Mouse (Mus musculus) layer of hippocampus, adult 8-10 months (tissue): ENCODE measurements around the gene Ctsa. TPM values are rescaled to one million over a fixed set of nuclear protein-coding genes. Genes with fewer than 3 reads are reported as not detected.
"Not testable (repeated sequence)": the region's sequence is repeated elsewhere in the genome, so short reads cannot be mapped to it uniquely, and the experiment has no call there.

ENCODE experiments used
- DNase-seq, 2 experiments: peaks; one replicate each; pipeline ENCODE4 v3.0.0; 2022; ENCODE audit warnings: low spot score in 2 of 2
- total RNA-seq, 4 experiments: library from RNA; stranded (reverse); gene quantifications; 2 replicates each; pipeline ENCODE4 v1.2.4; 2022

Gene Ctsa
- total RNA-seq, 4 experiments from 2014 or later, result 96.9 to 242 (median 147) TPM

DNA sequence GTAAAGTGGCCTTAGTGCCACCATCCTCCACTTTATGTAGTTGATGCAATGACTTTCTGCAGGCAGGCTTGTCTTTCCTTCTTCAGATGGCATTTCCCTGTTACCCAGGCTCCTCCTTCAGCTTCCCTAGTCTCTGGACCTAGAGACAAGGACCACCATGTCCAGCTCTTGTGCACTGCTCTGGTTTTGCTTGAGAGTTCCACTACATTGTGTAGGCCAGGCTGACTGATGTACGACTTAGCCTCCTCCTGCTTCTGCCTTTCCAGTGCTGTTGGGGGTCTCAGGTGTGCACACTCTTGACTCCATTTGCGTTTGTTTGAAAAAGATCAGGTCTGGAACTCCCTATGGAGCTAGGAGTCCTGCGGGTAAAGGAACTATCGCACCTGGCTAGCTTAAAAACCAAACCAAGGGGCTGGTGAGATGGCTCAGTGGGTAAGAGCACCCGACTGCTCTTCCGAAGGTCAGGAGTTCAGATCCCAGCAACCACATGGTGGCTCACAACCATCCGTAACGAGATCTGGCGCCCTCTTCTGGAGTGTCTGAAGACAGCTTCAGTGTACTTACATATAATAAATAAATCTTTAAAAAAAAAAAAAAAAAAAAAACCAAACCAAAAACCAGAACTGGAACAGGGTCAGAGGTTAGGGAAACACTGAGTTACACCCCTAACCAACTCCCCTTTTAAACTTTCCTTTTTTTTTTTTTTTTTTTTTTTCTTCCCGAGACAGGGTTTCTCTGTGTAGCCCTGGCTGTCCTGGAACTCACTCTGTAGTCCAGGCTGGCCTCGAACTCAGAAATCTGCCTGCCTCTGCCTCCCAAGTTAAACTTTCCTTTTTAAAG, 44.9 kb downstream of the Ctsa start:
- not testable (repeated sequence) for DNase-seq

DNA sequence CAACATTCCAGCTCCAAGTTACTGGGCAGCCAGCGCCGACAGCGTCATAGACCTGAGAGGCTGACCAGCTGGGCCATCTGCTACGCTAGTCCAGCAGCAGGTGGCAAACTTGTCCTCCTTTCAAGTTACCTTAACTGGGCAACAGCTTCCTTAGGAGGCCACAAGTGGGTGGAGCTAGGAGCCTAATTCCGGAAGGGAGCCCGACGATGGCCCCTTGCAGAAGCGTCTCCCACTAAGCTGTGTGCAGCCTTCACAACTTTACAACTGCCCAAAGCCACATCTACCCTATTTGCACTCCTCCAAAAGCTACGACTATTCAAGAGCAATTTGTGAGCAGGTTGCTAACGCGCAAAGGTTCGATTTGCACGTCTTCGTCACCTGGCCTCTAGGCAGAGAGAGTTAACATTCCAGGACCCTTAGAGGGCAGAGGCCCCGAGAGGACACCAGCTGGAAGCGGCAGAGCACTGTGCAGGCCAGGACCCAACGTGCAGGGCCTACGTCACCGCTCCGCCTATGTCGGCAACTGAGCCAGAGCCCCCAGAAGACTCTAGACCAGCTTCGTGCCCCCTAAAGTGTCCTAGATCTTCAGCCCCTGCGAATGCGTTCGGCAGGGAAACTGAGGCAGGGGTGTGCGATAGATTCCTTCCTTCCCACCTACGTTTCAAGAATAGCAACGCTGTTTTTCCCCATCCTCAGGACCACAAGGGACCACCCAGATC, 46.0 kb downstream of the Ctsa start:
- DNase-seq, result no peak

GRCm38 (mm10) chr2:164879228-164879567, 46.5 kb downstream of the Ctsa start, which contains the start of gene Pcif1:
Gene Pcif1 (plus strand): TSS chr2:164879304.
- peak; percentile 84 to 93 for DNase-seq

DNA sequence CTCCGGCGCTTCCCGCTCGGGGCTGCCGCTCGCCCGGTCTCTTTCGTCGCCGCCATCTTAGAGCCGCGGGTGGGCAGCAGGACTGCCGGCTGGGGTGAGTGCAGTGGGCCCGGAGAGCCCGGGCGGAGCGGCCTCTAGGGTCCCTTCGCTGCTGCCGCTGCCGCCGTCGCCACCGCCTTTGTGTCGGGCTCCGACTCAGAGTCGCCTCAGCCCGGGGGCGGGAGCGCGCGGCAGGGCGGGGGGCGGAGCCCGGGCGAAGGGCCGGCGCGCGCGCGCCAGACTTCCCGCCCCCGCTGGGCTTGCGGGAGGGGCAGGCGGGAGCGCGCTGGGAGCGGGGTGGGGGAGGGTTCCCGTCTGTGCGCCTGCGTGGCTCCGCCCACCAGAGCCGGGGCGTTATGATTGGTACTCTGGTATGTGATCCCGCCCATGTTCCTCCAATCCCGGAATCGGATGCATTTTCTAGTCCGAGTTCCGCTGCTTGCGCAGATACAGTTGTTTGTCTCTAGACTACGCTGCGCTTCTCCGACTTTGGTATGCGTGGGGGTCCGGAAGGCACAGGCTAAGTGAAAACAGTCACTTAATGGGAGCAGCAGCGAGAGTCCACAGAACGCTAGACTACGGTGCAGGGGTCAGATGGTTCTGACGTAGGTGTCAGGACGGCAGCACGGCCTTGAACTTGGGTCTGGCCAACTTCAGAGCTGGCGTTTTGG, 47.0 kb downstream of the Ctsa start:
- peak; percentile 94 to 95 for DNase-seq

DNA sequence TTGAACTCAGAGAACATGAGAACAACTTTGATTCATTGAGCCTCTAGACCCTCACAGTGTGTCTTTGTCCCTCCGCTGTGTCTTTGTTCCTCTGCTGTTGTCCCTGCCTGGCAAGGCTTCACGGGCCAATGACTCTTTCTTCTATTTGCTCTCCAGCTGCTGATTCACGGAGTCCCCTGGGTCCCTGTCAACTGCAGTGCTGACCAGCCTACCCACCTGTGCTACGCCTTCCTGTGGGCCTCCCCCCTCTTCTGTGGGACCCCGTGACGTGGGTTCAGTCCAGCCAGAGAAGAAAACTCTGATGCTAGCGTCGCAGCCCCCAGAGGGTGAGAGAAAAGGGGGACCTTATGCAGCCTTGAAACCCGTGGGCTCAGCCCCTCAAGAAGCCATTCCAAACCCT, 49.9 kb downstream of the Ctsa start:
- DNase-seq, result no peak

- peak; percentile 75 to 82 for DNase-seq
Measured at GRCm38 (mm10) chr2:164885788-164886187, 53.1 kb downstream of the Ctsa start.

GRCm38 (mm10) chr2:164886617-164887016, 53.9 kb downstream of the Ctsa start:
- DNase-seq, result no peak

GRCm38 (mm10) chr2:164888996-164889395, 56.3 kb downstream of the Ctsa start:
- DNase-seq, result no peak

DNA sequence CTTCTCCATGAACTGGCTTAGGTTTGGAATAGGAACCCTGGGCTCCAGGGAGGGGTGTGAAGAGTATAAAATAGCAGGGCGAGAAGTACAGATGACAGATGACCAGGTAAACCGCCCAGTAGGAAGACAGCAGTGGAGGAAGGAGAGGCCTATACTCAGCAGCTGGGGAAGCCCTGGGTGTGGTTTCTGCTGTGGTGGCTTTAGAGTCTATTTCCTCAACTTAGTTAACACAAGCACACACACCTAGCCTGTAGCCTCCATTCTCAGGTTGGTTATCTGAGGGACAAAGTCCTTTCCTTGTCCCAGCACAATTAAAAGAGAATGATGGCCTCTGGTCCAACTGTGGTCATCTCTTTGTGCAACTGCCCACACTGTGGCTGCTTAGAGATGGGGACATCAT, 57.3 kb downstream of the Ctsa start:
- no peak for DNase-seq

Other genes starting within 250 kb of the Ctsa start
- not detected for gene Wfdc6a, start 247.4 kb upstream of the Ctsa start, total RNA-seq
- not detected for gene Eppin, start 239.3 kb upstream of the Ctsa start, total RNA-seq
- gene Wfdc6b, start 219.4 kb upstream of the Ctsa start, total RNA-seq, result not detected
- gene Wfdc8, start 219.2 kb upstream of the Ctsa start, total RNA-seq, result not detected
- gene Wfdc16, start 194.1 kb upstream of the Ctsa start, total RNA-seq, result not detected
- not detected for gene Wfdc10, start 176.8 kb upstream of the Ctsa start, total RNA-seq
- not detected for gene Wfdc9, start 176.3 kb upstream of the Ctsa start, total RNA-seq
- not detected for gene Wfdc11, start 158.8 kb upstream of the Ctsa start, total RNA-seq
- not detected for gene Wfdc13, start 147.8 kb upstream of the Ctsa start, total RNA-seq
- not detected for gene Spint4, start 134.4 kb upstream of the Ctsa start, total RNA-seq
- not detected for gene Spint5, start 117.6 kb upstream of the Ctsa start, total RNA-seq
- 1 to 10 TPM in 3 of 4 experiments, under 1 TPM in 1; 0.99 to 2.4 (median 1.8) TPM for gene Wfdc3, start 86.9 kb upstream of the Ctsa start, total RNA-seq
- gene Dnttip1, start 86.9 kb upstream of the Ctsa start, total RNA-seq, result 10 to 100 TPM; 32.6 to 36.7 (median 35.3) TPM
- under 1 TPM in 3 of 4 experiments, not detected in 1; 0.33 to 0.81 (median 0.48) TPM for gene Ube2c, start 63.0 kb upstream of the Ctsa start, total RNA-seq
- 1 to 10 TPM in 1 of 4 experiments, not detected in 3; 1.4 TPM for gene Tnnc2, start 52.9 kb upstream of the Ctsa start, total RNA-seq
- gene Snx21, start 47.0 kb upstream of the Ctsa start, total RNA-seq, result 10 to 100 TPM; 33.0 to 44.9 (median 39.9) TPM
- 10 to 100 TPM; 25.1 to 34.0 (median 27.7) TPM for gene Acot8, start 28.0 kb upstream of the Ctsa start, total RNA-seq
- gene Zswim3, start 27.8 kb upstream of the Ctsa start, total RNA-seq, result 10 to 100 TPM in 1 of 4 experiments, 1 to 10 TPM in 3; 8.3 to 10.2 (median 9.5) TPM
- gene Zswim1, start 10.2 kb upstream of the Ctsa start, total RNA-seq, result 10 to 100 TPM; 22.2 to 25.1 (median 22.9) TPM
- 1 to 10 TPM in 1 of 4 experiments, under 1 TPM in 1, not detected in 2; 0.54 to 1.3 TPM for gene Spata25, start 4.3 kb upstream of the Ctsa start, total RNA-seq
- gene Neurl2, start 583 bp downstream of the Ctsa start, total RNA-seq, result 1 to 10 TPM; 1.6 to 4.9 (median 3.6) TPM
- gene Pltp, start 24.8 kb downstream of the Ctsa start, total RNA-seq, result 100 to 1,000 TPM in 2 of 4 experiments, 10 to 100 TPM in 2; 81.0 to 114 (median 96.0) TPM
- gene Pcif1, start 46.4 kb downstream of the Ctsa start, total RNA-seq, result 10 to 100 TPM; 40.5 to 62.8 (median 49.0) TPM
- gene Zfp335, start 78.9 kb downstream of the Ctsa start, total RNA-seq, result 10 to 100 TPM; 24.8 to 33.0 (median 29.0) TPM
- 1 to 10 TPM; 1.5 to 2.2 (median 2.0) TPM for gene Mmp9, start 107.9 kb downstream of the Ctsa start, total RNA-seq
- 100 to 1,000 TPM; 370 to 437 (median 422) TPM for gene Slc12a5, start 127.9 kb downstream of the Ctsa start, total RNA-seq
- gene Ncoa5, start 202.0 kb downstream of the Ctsa start, total RNA-seq, result 10 to 100 TPM; 46.2 to 63.5 (median 55.9) TPM
- 1 to 10 TPM in 1 of 4 experiments, under 1 TPM in 3; 0.22 to 1.0 (median 0.58) TPM for gene Cd40, start 222.8 kb downstream of the Ctsa start, total RNA-seq